Mouse (Mus musculus): Measurements from ENCODE around the gene Ebf3. TPM values are rescaled to one million over a fixed set of nuclear protein-coding genes. Genes with fewer than 3 reads are reported as not detected.

The Ebf3 gene
- 0.80 and 0.83 TPM in 2 replicates for polyA plus RNA-seq (2015; fragmentation: Nextera tagmentation; extraction: Ambion mirVana)

GRCm38 (mm10) chr7:137313904-137314691, at the start of gene Ebf3:
Gene Ebf3 (minus strand): TSS chr7:137314445.
- peak within 1 kb of the TSS; percentile 86 for H3K4me2 ChIP-seq (replicated peaks)
- no peaks in the 10 kb centered on the region for H3K9me3 ChIP-seq
- no peak within 1 kb of the TSS for H3K27ac ChIP-seq (replicated peaks)
- H3K36me3 ChIP-seq, result no peaks in the 10 kb centered on the region
- ATAC-seq (replicated peaks), result peak; percentile 76
- peaks cover 80% of the 10 kb centered on the region for H3K4me1 ChIP-seq
- peaks cover 78% of the 10 kb centered on the region for H3K27me3 ChIP-seq
- peak within 1 kb of the TSS; percentile 26 for H3K9ac ChIP-seq (replicated peaks)
- H3K4me3 ChIP-seq, result peak within 1 kb of the TSS; percentile 47
- WGBS, result under 1% methylated on average over 114 of the region's 127 CpGs

DNA sequence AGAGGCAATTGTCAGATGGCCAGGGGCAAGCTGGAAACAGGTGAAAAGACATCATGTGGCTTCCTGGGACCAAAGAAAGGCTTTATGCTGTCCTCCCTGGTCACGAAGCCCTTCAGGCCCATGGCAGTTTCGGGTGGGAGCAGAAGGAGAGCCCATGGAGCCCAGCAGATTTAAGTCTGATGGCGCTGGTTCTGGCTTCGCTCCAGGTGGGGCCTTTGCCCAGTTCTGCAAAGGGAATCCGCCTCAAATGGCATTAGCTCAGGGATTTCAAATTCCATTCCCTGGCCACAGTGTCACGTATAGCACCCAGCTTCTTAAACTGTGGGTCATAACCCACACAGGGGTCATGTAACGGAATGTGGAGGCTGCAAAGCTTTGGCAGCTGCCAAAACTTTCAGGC, 32.6 kb upstream of the Ebf3 start:
- no peak for ATAC-seq (replicated peaks)
- no peak overlapping the region for H3K4me3 ChIP-seq
- H3K36me3 ChIP-seq, result no peaks in the 10 kb centered on the region
- no peaks in the 10 kb centered on the region for H3K27me3 ChIP-seq
- no peaks in the 10 kb centered on the region for H3K9me3 ChIP-seq
- H3K27ac ChIP-seq (replicated peaks), result no peak overlapping the region
- no peak overlapping the region for H3K9ac ChIP-seq (replicated peaks)
- 73% methylated on average over 7 of the region's 7 CpGs for WGBS
- H3K4me1 ChIP-seq, result no peaks in the 10 kb centered on the region
- H3K4me2 ChIP-seq (replicated peaks), result no peak overlapping the region

DNA sequence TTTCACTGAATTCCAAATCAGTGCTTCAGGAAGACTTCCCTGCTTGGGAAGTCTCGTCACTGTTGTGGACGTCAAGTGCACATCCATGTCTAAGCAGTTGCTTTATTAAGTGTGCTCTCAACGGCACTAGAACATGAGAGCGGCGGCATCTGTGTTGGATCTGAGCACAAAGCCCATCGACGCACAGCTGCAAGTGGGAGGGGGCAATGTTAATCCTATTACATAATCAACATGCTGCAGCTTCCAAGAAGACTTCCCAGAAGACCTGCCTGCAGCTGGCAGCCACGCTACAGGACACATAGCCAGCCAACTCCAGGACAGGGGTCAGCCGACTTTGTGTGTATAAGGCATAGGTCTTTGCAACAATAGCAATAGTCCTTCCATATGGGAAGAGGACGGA, 31.8 kb upstream of the Ebf3 start:
- Histone ChIP-seq H3K9ac (replicated peaks) (no peak overlapping the region), H3K4me3 (no peak overlapping the region), H3K27ac (replicated peaks) (no peak overlapping the region), H3K4me2 (replicated peaks) (no peak overlapping the region), H3K27me3 (no peaks in the 10 kb centered on the region), H3K9me3 (no peaks in the 10 kb centered on the region), H3K36me3 (no peaks in the 10 kb centered on the region), H3K4me1 (no peaks in the 10 kb centered on the region)
- no peak for ATAC-seq (replicated peaks)
- 52% methylated on average over 10 of the region's 10 CpGs for WGBS

DNA sequence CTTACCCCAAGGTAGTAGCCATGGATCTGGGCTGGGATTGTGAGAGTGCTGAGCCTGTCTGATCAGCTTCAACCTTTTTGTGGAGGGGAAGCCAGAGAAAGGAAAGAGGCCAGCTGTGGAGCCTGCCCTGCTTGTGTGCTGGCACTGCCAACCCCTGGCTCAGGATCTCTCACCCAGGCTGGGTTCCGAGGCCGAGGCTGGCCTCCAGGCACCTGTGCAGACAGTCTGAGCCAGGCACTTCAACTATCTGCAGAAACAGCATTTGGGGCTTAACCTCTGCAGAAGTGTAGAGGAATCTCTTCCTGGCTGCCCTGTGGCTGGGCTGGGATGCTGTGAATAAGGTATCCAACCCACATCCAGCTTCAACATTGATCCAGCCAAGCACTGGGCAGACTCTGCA, 19.7 kb upstream of the Ebf3 start:
- no peaks in the 10 kb centered on the region for H3K36me3 ChIP-seq
- H3K4me1 ChIP-seq, result no peaks in the 10 kb centered on the region
- no peak overlapping the region for H3K27ac ChIP-seq (replicated peaks)
- H3K9ac ChIP-seq (replicated peaks), result no peak overlapping the region
- no peak for ATAC-seq (replicated peaks)
- H3K9me3 ChIP-seq, result no peaks in the 10 kb centered on the region
- no peak overlapping the region for H3K4me2 ChIP-seq (replicated peaks)
- peaks cover 10% of the 10 kb centered on the region; the same call in 1 of the 2 replicates for H3K27me3 ChIP-seq
- no peak overlapping the region for H3K4me3 ChIP-seq
- WGBS, result 82% methylated on average over 2 of the region's 2 CpGs

DNA sequence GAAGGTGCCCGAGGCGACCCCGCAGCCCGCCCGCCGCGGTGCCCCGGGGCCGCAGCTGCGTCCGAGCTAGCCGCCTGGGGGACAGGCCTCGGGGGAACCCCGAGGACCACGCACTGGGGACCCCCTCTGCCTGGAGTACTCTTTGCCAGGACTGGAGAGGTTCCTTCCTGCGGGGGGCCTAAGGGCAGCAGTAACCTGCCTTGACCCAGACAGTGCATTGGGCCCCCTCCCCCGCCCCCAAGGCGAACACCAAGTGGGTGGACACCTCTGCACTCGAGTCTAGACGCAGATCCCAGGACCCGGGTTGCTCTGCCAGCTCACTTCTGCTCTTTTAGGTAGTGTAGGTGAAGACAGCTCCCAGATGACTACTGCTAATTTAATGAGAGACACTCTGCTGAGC, 8.7 kb upstream of the Ebf3 start:
- no peaks in the 10 kb centered on the region for H3K9me3 ChIP-seq
- no peak overlapping the region for H3K27ac ChIP-seq (replicated peaks)
- H3K9ac ChIP-seq (replicated peaks), result no peak overlapping the region
- peaks cover 30% of the 10 kb centered on the region for H3K4me1 ChIP-seq
- peaks cover 92% of the 10 kb centered on the region for H3K27me3 ChIP-seq
- no peaks in the 10 kb centered on the region for H3K36me3 ChIP-seq
- no peak for ATAC-seq (replicated peaks)
- H3K4me3 ChIP-seq, result peak overlapping the region; percentile 37
- peak overlapping the region; percentile 48 for H3K4me2 ChIP-seq (replicated peaks)
- WGBS, result 2% methylated on average over 21 of the region's 21 CpGs

- ATAC-seq (replicated peaks), result peak; percentile 29; the same call in 1 of the 2 replicates
- Histone ChIP-seq H3K9me3 (no peaks in the 10 kb centered on the region), H3K9ac (replicated peaks) (0 out of 2 replicates have a peak overlapping the region, but pooled peaks have one; percentile 0), H3K4me1 (peaks cover 37% of the 10 kb centered on the region), H3K4me2 (replicated peaks) (peak overlapping the region; percentile 48), H3K27ac (replicated peaks) (no peak overlapping the region), H3K27me3 (peaks cover 95% of the 10 kb centered on the region), H3K4me3 (peak overlapping the region; percentile 37), H3K36me3 (no peaks in the 10 kb centered on the region)
- 2% methylated on average over 72 of the region's 72 CpGs for WGBS
These were observed 7.9 kb upstream of the Ebf3 start for GRCm38 (mm10) chr7:137321961-137322784.

- peak; percentile 55 for ATAC-seq (replicated peaks)
- H3K9ac ChIP-seq (replicated peaks), result no peak overlapping the region
- H3K4me3 ChIP-seq, result peak overlapping the region; percentile 3; the same call in 1 of the 2 replicates
- no peak overlapping the region for H3K27ac ChIP-seq (replicated peaks)
- no peaks in the 10 kb centered on the region for H3K36me3 ChIP-seq
- peaks cover 96% of the 10 kb centered on the region for H3K27me3 ChIP-seq
- WGBS, result under 1% methylated on average over 52 of the region's 52 CpGs
- peaks cover 46% of the 10 kb centered on the region for H3K4me1 ChIP-seq
- no peaks in the 10 kb centered on the region for H3K9me3 ChIP-seq
- peak overlapping the region; percentile 48 for H3K4me2 ChIP-seq (replicated peaks)
These were observed 7.0 kb upstream of the Ebf3 start for GRCm38 (mm10) chr7:137321141-137321813.

DNA sequence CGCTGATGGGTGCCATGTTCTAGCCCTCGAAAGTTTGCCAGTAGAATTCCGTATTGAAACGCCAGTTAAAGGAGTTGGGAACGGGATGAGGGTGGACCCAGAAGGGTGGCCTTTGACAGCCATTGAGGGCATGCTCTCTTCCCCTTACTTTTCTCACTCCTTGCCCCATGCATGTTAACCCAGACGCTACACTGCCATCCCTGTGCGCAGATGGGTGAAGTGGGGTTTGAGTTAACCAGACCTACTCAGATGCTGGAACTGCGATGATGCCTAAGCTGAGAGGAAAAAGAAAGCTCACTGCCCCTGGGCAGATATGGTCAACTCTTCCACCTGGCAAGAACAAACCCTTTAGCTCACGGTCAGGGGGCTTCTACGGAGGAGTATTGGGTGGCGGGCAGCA, 6.1 kb upstream of the Ebf3 start:
- Histone ChIP-seq H3K27me3 (peaks cover 99% of the 10 kb centered on the region), H3K9ac (replicated peaks) (no peak overlapping the region), H3K4me2 (replicated peaks) (no peak overlapping the region), H3K4me3 (no peak overlapping the region), H3K4me1 (peaks cover 53% of the 10 kb centered on the region), H3K9me3 (no peaks in the 10 kb centered on the region), H3K27ac (replicated peaks) (no peak overlapping the region), H3K36me3 (no peaks in the 10 kb centered on the region)
- 2% methylated on average over 11 of the region's 11 CpGs for WGBS
- ATAC-seq (replicated peaks), result no peak

DNA sequence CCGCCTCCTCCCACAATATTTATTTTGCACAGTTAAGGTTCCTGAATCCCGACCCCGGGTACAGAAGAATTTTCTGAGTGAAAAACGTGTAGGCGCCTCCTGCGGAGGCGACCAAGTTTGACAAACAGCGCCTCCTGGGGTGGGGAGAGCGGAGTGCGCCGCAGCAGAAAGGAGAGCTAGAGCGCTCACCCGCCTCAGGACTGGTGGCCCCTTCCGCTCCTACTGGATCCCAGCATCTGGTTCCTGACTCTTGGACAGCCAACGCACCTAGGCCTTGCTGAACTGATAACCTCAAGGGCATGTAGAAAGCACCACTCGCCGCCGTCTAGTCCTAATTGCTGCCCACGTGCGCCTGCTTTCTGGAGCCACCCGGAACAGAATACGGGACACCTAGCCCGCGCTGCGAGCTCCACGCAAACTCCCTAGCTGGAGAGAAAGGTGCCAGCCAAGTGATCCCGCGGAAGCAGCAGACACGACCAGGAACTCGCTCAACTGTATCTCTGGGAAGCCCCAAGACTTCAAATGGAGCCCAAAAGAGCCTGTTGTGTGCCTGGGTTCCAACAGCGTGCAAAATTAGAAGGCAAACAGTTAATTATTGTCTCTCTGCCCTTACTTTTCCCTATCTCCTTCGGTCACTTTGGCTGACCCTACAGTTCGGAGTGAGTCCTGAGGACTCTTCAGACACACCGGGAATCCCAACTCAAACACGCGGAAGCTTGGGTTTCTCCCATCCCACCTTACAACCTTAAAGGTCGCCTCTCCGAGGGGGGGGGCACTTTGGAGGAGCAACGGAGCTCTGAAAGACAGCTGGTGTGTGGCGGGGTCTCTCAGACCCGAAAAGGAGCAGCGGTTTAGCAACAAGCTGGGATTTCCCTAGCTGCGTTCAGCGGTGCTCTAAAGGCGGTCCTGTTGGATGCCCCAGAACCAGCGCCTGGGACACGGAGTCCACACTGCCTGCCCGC, 5.0 kb upstream of the Ebf3 start:
- no peak overlapping the region for H3K4me3 ChIP-seq
- under 1% methylated on average over 48 of the region's 48 CpGs for WGBS
- ATAC-seq (replicated peaks), result no peak
- no peak overlapping the region for H3K27ac ChIP-seq (replicated peaks)
- H3K4me1 ChIP-seq, result peaks cover 64% of the 10 kb centered on the region
- H3K9ac ChIP-seq (replicated peaks), result no peak overlapping the region
- no peaks in the 10 kb centered on the region for H3K36me3 ChIP-seq
- H3K4me2 ChIP-seq (replicated peaks), result no peak overlapping the region
- no peaks in the 10 kb centered on the region for H3K9me3 ChIP-seq
- H3K27me3 ChIP-seq, result peaks cover 97% of the 10 kb centered on the region

DNA sequence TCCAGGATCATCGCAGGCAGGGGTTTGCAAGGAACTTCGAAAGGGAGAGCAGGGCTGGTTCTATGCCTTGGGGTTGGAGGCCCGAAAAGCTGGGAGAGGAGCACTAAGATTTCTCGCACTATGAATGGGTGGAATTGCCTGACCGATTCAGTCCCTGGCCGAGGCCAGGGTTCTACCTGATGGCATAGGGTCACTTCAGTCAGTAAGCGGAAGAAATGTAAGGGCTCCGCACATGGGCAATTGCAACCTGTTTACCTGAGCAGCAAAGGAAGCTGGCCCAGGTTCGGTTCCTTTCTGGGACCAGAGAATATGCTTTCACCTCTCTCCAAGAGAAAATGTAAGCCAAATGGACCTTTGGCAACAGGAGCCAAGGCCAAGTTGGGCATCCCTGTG, 4.1 kb upstream of the Ebf3 start:
- Histone ChIP-seq H3K4me3 (no peak overlapping the region), H3K9ac (replicated peaks) (no peak overlapping the region), H3K4me2 (replicated peaks) (no peak overlapping the region), H3K36me3 (no peaks in the 10 kb centered on the region), H3K27me3 (peaks cover 89% of the 10 kb centered on the region), H3K27ac (replicated peaks) (no peak overlapping the region), H3K4me1 (peaks cover 72% of the 10 kb centered on the region), H3K9me3 (no peaks in the 10 kb centered on the region)
- WGBS, result 4% methylated on average over 9 of the region's 9 CpGs
- ATAC-seq (replicated peaks), result no peak
